Mouse (Mus musculus): Measurements from ENCODE around the gene Plcb3. TPM values are rescaled to one million over a fixed set of nuclear protein-coding genes. Genes with fewer than 3 reads are reported as not detected.

Plcb3 gene
- polyA plus RNA-seq, 1 experiment from 2014 or later: 55.9 TPM

GRCm38 (mm10) chr19:6951381-6951968 is 24.8 kb downstream of the Plcb3 start:
- peak overlapping the region; percentile 99 for H3K27ac ChIP-seq (ENCODE audit: low read depth)
- H3K27me3 ChIP-seq (ENCODE audit: insufficient read depth, low read length): no peaks in the 10 kb centered on the region
- peak overlapping the region; percentile 73 for H3K9ac ChIP-seq
- peaks cover 17% of the 10 kb centered on the region for H3K4me1 ChIP-seq (ENCODE audit: insufficient read depth)
- peak overlapping the region; percentile 55 for H3K4me3 ChIP-seq (ENCODE audit: low read depth, low read length)
- peaks cover 33% of the 10 kb centered on the region for H3K36me3 ChIP-seq (ENCODE audit: insufficient read depth)
- peak overlapping the region; percentile 95 for H3K4me2 ChIP-seq
- WGBS: 1% methylated on average over 35 of the region's 35 CpGs
- H3K9me3 ChIP-seq (ENCODE audit: low read depth, low read length): no peaks in the 10 kb centered on the region
- ATAC-seq (ENCODE audit: insufficient read depth): peak; percentile 80
- DNase-seq: peak; percentile 96
- no peak for TF ChIP-seq CTCF (IDR thresholded peaks at IDR 0.05; ENCODE audit: low read depth)

DNA sequence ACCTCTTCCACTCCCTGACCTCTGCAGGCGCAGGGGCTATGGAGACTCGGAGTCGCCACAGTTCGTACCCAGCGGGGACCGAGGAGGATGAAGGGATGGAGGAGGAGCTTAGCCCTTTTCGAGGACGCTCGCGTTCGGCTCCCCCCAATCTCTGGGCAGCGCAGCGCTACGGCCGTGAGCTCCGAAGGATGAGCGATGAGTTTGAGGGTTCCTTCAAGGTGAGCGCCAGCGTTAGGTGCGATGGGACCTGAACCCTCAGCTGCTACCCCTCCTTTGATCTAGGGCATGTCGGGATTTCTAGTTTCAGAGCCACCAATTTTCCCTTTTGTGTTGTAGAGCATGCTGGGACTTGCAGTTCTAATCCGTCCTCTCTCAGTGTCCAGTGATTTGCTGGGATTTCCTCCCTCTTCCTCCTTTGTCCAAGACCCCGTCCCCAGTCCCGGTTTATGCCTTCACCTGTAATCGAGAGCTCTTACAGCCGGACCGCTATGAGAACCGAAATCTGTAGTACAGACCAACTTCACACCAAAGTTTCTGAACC is 25.6 kb downstream of the Plcb3 start:
- peak overlapping the region; percentile 73 for H3K9ac ChIP-seq
- ATAC-seq (ENCODE audit: insufficient read depth) (peak; percentile 27), DNase-seq (peak; percentile 79)
- peak overlapping the region; percentile 95 for H3K4me2 ChIP-seq
- peak overlapping the region; percentile 55 for H3K4me3 ChIP-seq (ENCODE audit: low read depth, low read length)
- TF ChIP-seq CTCF (IDR thresholded peaks at IDR 0.05; ENCODE audit: low read depth): no peak
- no peaks in the 10 kb centered on the region for H3K9me3 ChIP-seq (ENCODE audit: low read depth, low read length)
- no peaks in the 10 kb centered on the region for H3K27me3 ChIP-seq (ENCODE audit: insufficient read depth, low read length)
- peaks cover 17% of the 10 kb centered on the region for H3K4me1 ChIP-seq (ENCODE audit: insufficient read depth)
- under 1% methylated on average over 28 of the region's 28 CpGs for WGBS
- peaks cover 27% of the 10 kb centered on the region for H3K36me3 ChIP-seq (ENCODE audit: insufficient read depth)
- H3K27ac ChIP-seq (ENCODE audit: low read depth): peak overlapping the region; percentile 99

- DNase-seq (no peak), ATAC-seq (ENCODE audit: insufficient read depth) (no peak)
- peaks cover 17% of the 10 kb centered on the region for H3K4me1 ChIP-seq (ENCODE audit: insufficient read depth)
- H3K36me3 ChIP-seq (ENCODE audit: insufficient read depth): peaks cover 21% of the 10 kb centered on the region
- H3K27ac ChIP-seq (ENCODE audit: low read depth): peak overlapping the region; percentile 99
- H3K9ac ChIP-seq: peak overlapping the region; percentile 73
- TF ChIP-seq CTCF (IDR thresholded peaks at IDR 0.05; ENCODE audit: low read depth): no peak
- no peaks in the 10 kb centered on the region for H3K27me3 ChIP-seq (ENCODE audit: insufficient read depth, low read length)
- WGBS: 52% methylated on average over 5 of the region's 5 CpGs
- H3K9me3 ChIP-seq (ENCODE audit: low read depth, low read length): no peaks in the 10 kb centered on the region
- peak overlapping the region; percentile 55 for H3K4me3 ChIP-seq (ENCODE audit: low read depth, low read length)
- peak overlapping the region; percentile 95 for H3K4me2 ChIP-seq
Measured at GRCm38 (mm10) chr19:6949951-6950350, 26.3 kb downstream of the Plcb3 start.

- Histone ChIP-seq H3K4me1 (ENCODE audit: insufficient read depth) (peaks cover 17% of the 10 kb centered on the region), H3K27me3 (ENCODE audit: insufficient read depth, low read length) (no peaks in the 10 kb centered on the region), H3K9ac (no peak overlapping the region), H3K4me2 (peak overlapping the region; percentile 95), H3K36me3 (ENCODE audit: insufficient read depth) (peaks cover 19% of the 10 kb centered on the region), H3K27ac (ENCODE audit: low read depth) (no peak overlapping the region), H3K9me3 (ENCODE audit: low read depth, low read length) (no peaks in the 10 kb centered on the region), H3K4me3 (ENCODE audit: low read depth, low read length) (peak overlapping the region; percentile 55; the same call in 1 of the 2 replicates)
- no peak for TF ChIP-seq CTCF (IDR thresholded peaks at IDR 0.05; ENCODE audit: low read depth)
- 88% methylated on average over 5 of the region's 5 CpGs for WGBS
- DNase-seq: no peak
- no peak for ATAC-seq (ENCODE audit: insufficient read depth)
Measured at GRCm38 (mm10) chr19:6949532-6949931, 26.7 kb downstream of the Plcb3 start.

DNA sequence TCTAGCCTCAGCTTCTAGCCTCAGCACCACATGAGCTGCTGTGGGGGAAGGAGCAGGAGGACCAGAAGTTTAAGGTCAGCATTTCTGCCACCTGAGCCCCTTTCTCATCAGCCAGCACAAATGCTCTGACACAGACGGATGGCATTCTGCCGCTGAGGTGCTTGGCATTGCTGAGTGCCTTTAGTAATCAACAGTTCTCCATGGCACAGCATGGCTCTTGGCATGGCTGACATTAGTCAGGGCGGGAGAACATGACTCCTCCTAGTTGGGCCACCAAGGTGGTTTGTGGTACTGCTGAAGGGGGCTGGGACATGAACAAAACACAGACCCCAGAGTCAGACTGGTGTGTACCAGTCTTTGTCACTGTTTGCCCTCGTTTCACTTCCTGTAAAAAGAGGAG is 28.1 kb downstream of the Plcb3 start:
- 75% methylated on average over 4 of the region's 4 CpGs for WGBS
- H3K4me1 ChIP-seq (ENCODE audit: insufficient read depth): peaks cover 16% of the 10 kb centered on the region
- TF ChIP-seq CTCF (IDR thresholded peaks at IDR 0.05; ENCODE audit: low read depth): no peak
- H3K4me3 ChIP-seq (ENCODE audit: low read depth, low read length): no peak overlapping the region
- H3K9me3 ChIP-seq (ENCODE audit: low read depth, low read length): no peaks in the 10 kb centered on the region
- no peak overlapping the region for H3K4me2 ChIP-seq
- DNase-seq (no peak), ATAC-seq (ENCODE audit: insufficient read depth) (no peak)
- no peaks in the 10 kb centered on the region for H3K27me3 ChIP-seq (ENCODE audit: insufficient read depth, low read length)
- H3K36me3 ChIP-seq (ENCODE audit: insufficient read depth): 0 out of 2 replicates have a peak, but pooled peaks cover 8% of the 10 kb centered on the region
- no peak overlapping the region for H3K9ac ChIP-seq
- no peak overlapping the region for H3K27ac ChIP-seq (ENCODE audit: low read depth)

DNA sequence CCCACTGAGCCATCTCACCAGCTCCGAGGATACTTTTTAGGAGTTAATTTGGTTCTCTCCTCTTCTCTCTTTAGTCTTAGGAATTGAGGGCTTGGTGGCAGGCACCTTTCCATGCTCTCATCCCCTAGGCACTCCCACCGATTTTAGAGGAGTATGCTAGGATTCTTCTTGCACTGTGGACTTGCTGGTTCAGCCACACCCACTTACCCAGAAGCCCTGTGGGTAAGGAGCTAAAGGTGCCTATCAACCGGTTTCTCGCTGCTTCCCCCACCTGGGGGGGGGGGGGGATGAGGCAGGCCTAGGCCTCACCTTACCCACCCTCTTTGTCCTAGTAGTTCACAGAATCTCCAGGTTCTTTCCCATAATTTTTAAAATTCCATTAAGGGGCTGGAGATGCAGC is 28.5 kb downstream of the Plcb3 start:
- WGBS: 61% methylated on average over 4 of the region's 4 CpGs

DNA sequence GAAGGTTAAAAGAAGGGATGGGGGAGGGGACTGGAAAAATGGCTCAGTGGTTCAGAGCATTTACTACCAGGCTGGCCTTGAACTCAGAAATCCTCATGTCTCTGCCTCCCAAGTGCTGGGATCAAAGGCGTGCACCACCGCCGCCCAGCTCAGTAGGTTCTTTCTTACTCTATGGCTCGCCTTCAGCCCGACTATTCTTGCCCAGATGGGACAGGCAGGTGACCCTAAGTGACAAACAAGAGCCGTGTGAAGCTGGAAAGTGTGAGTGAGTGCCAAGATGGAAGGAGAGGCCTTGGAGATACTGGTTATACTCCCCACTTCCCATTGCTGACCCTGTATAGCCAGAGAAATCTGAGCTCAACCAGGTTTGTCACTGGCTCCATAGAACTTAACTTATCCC is 32.6 kb downstream of the Plcb3 start:
- no peak overlapping the region for H3K4me3 ChIP-seq (ENCODE audit: low read depth, low read length)
- H3K27ac ChIP-seq (ENCODE audit: low read depth): no peak overlapping the region
- 0 out of 2 replicates have a peak, but pooled peaks cover 4% of the 10 kb centered on the region for H3K36me3 ChIP-seq (ENCODE audit: insufficient read depth)
- 86% methylated on average over 6 of the region's 6 CpGs for WGBS
- TF ChIP-seq CTCF (IDR thresholded peaks at IDR 0.05; ENCODE audit: low read depth): no peak
- H3K27me3 ChIP-seq (ENCODE audit: insufficient read depth, low read length): no peaks in the 10 kb centered on the region
- DNase-seq (no peak), ATAC-seq (ENCODE audit: insufficient read depth) (no peak)
- no peak overlapping the region for H3K4me2 ChIP-seq
- H3K9ac ChIP-seq: no peak overlapping the region
- H3K9me3 ChIP-seq (ENCODE audit: low read depth, low read length): no peaks in the 10 kb centered on the region
- peaks cover 9% of the 10 kb centered on the region for H3K4me1 ChIP-seq (ENCODE audit: insufficient read depth)

More for the DNA sequence above, 28.5 kb downstream of the Plcb3 start:
- Histone ChIP-seq H3K36me3 (ENCODE audit: insufficient read depth) (0 out of 2 replicates have a peak, but pooled peaks cover 8% of the 10 kb centered on the region), H3K4me2 (no peak overlapping the region), H3K4me3 (ENCODE audit: low read depth, low read length) (no peak overlapping the region), H3K9ac (no peak overlapping the region), H3K4me1 (ENCODE audit: insufficient read depth) (peaks cover 16% of the 10 kb centered on the region), H3K9me3 (ENCODE audit: low read depth, low read length) (no peaks in the 10 kb centered on the region), H3K27ac (ENCODE audit: low read depth) (no peak overlapping the region), H3K27me3 (ENCODE audit: insufficient read depth, low read length) (no peaks in the 10 kb centered on the region)
- no peak for DNase-seq
- TF ChIP-seq CTCF (IDR thresholded peaks at IDR 0.05; ENCODE audit: low read depth): no peak
- ATAC-seq (ENCODE audit: insufficient read depth): no peak

All from lung, embryonic 14.5 days (tissue).